Mouse (Mus musculus): Measurements from ENCODE around the gene S1pr4.

The S1pr4 gene

DNA sequence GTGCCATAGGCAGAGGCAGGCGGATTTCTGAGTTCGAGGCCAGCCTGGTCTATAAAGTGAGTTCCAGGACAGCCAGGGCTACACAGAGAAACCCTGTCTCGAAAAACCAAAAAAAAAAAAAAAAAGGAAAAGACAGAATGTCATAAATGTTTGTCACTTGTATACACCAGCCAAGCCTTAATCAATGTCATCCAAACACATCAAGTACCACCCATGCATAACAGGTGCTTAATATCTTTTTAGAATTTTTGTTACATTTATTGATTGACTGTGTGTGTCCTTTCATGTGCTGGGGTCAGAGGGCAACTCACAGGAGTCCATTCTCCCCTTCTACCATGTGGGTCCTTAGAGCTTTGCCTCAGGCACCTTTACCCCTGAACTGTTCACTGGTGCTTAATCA, at the start of gene S1pr4:
Gene S1pr4, minus strand, starts transcription at position 101 of the 400 bp plus-strand sequence.
- no peak for DNase-seq

DNA sequence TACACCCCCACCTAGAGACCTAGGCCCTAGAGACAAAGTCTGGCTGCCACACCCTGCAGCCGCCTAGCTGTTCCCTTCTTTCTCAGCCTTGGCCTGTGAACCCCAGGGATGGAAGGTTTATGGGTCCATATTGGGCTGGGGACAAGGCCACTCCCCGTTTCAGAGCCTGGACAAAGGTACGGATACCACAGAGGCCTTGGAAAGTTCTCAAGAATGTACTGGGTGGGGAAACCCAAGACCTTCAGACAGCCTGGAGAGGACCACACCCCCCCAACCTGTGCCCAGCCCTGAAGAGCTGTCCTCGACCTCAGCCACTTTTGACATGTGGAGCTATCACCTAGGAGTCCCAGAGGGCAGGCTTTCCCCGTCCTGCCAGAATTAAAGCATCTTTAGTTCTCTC, 49.0 kb upstream of the S1pr4 start:
- DNase-seq = peak; percentile 51

DNA sequence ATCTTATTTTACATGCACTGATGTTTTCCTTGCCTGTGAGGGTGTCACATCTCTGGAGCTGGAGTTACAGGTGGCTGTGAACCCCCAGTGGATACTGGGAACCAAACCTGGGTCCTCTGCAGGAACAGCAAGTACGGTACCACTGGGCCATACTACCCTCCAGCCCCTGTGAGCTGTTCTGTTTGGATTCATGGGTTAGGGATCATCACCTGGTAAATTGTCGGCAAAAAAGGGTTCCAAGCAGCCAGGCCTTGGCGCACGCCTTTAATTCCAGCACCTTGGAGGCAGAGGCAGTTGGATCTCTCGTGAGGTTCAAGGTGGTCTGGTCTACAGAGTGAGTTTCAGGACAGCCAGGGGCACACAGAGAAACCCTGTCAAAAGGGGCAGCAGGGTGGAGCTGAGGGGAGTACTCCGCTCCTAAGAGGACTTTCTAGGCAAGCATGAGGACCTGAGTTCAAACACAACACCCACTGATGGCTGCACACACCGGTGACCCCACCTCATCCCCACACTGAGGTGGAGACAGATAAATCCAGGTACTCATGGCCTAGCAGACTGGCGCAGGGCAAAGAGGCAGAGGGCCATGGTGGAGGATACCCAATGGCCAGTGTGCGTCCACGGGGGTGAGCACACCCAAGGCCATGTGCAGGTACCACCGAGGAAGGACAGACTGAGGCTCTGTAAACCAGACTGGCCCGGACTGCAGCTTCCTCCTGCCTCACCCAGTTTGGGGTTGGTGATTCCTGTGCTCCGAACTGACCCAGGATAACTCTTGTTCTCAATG, 47.0 kb upstream of the S1pr4 start:
- DNase-seq = no peak

DNA sequence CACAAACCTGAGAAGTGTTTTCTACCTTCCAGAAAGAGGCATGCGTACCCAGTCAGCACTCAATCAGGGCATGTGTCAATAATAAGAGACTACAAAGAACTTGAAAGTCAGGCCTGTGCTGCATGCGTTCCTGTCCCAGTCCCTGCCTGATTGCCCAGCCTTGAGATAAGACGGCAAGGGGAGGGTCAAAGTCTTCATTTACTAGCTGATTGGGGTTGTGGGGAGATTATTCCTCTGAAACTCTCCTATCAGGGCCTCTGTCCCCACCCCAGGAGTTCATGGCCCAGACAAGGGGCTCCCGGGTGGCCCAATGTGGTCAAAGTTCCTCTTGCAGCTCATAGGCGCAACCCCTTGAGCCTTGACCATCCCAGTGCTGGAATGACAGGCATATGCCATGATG, 46.4 kb upstream of the S1pr4 start:
- DNase-seq = no peak

DNA sequence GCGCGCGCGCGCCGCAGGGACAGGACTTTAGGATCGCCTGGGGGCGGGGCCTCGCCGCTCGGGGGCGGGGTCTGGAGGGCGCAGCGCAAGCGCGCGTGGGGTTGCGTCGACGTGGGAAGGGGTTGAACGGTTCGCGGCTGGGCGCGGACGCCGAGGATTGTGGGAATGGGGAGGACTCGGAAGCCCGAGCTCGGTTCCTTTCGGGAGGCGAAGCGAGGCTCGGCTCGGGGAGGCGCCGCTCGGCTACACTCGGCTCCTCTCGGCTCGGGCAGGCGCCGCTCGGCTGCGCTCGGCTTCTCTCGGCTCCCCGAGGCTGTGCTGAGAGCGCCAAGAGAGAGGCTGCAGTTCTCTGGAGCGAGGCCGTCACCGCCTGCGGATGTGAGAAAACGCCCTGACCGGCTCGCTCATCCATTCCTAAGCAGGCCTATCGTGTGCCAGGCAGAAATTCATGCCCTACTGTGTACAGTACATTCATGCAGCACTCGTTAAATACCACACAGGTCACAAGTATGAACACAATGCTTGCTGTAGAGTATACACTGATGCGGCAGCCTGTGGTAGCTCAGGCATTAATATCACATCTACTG, 45.3 kb upstream of the S1pr4 start, which contains the start of gene Gna11:
Gene Gna11, minus strand, starts transcription at position 30 of the 587 bp plus-strand sequence.
- peak; percentile 99 for DNase-seq

DNA sequence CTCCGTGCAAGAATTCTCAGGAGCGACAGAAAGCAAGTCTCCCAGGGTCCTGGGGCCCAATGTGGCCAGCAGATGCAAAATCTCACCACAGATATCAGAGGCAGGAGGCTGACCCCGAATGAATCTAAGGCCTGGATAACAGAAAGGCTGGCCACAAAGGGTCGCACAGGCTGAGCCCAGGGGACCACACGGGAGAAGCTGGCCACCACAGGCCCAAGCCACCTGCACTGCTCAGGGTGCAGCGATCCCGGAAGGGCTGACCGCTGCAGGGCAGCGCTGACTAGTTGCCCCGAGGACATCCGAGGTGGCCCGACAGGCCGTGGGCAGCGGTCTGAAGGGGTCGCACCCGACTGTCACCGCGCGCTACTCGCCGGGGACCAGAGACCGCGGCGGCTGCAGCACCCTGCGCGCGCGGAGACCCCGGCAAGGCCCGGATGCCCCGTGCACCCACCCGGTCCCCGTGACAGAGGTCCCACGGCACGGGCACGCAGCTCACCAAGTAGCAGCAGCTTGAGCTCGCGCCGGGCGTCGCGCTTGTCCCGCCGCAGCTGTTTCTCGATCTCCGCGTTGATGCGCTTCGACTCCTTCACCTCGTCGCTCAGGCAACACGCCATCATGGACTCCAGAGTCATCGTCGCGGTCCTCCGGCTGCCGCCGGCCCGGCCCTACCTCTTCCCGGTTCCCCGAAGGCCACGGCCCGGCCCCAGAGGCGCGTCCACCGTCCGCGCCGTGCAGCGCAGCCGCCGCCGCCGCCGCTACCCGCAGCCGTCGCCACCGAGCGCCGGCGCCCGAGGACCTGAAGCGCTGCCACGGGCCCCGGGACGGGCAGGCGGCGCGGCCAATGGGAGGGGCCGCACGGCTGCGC, 44.6 kb upstream of the S1pr4 start:
- DNase-seq = no peak

DNA sequence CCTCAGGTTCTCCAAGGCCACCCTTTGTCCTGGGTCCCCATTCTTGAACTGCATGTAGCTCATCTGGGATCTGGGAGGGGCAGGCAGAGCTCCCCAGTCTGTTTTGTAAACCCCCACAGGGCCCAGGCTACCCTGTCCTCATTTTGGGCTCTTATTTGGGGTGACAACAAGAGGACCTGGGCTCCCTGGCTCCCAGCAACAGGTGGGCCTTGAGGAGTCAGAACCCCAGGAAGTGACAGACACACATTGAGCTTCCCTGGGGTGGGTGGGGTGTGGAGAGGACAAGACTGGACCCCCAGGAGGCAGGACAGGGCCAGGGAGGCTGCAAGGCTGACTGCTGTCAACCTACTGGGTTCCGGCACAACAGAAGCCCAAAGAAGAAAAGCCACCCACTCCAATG, 43.7 kb upstream of the S1pr4 start:
- no peak for DNase-seq

DNA sequence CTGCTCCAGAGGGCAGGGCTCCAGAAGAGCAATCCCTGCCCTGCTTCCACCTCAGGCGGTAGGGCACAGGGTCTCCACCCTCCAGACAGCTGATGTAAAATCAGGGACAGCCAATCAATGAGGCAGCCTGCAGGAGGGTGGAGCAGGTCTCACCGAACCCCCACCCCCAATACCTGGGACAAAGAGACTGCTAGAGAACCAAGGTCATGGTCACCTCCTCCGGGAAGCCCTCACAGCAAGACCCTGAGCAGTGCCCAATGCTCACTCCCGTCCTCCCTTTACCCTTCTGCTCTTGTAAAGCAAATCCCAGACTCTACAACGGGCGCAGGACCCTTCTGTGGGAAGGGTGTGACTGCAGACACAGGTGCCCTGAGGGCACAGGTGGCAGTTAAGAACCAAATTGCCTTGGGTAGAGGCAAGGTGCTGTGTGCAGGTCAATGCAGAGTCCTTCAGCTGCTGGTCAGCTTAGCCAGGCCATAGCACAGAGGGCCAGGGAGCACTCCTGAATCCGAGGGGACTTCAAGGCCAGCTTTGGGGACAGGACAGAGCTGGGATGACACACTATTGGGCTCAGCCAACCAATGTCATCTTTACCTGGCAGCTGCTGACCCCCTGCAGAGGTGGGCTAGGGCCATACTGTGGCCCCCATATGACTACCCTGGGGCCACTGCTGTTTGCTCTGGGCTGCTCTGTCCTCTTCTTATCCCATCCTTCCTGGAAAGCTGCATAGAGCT, 43.0 kb upstream of the S1pr4 start:
- DNase-seq = no peak

DNA sequence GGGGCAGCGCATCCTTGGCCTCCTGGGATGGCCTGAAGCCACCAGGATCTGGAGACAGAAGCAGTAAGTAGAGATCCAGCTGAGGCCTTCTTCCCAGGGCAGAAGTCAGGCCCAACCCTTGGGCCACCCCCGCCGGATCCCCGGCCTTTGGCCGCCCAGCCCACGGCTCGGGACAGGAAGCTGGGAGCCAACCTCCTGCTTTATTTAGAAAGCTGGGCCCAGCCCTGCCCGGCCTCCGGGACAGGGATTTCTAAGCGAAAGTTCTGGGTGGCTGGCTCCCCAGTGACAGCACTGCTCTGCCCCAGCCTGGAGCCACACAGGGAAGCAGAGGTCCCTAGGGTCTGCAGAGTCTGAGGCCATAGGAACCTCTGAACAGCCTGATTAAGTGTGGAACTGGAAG, 41.9 kb upstream of the S1pr4 start:
- DNase-seq = peak; percentile 73

DNA sequence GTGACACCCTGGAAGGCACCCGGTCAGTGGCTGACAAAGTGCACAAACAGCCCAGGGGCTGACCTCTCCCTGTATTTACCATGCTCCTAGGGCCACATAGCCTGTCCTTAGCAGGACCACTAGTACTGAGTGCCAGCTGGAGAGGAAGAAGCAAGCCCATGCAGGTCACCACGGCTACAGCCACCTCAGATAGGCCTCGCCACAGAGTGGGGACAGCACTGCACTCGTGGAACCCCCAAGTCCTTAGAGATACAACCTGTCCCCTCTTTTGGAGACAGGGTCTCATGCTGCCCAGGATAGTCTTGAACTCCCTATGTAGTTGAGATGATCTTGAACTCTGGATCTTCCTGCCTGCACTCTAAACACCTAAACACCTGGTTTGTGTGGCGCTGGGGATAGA, 41.4 kb upstream of the S1pr4 start:
- no peak for DNase-seq

DNA sequence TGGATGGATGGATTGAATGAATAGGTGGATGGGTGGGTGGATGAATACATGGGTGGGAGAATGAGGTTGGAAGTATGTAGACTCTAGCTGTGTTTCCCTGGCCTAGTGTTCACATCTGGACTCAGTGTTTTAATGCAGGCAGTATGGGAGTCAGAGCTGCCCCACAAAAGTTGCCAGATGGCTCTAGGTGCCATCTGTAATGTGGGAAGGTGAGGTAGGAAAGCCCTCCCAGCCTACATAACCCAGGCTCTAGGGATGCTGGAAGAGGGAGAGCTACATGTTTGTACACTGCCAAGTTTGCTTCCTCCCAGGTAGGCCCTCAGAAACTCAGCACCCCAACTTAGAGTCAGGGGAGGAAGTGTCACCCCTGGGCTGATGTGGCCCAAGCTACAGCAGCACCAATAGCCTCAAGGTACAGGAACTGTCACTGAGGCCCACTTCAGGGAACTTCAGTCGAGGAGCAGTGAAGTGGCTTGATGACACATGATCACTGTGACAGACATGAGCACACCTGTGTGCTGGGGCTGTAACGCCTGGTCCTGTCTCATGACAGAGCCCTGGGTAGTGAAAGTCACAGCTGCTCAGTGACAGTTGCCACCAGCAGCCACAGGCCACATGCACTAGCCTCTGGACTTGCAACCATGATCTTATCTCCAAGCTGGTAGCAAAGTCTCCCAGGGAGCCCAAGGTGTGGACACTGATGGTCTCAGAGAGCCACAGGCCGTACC, 38.6 kb upstream of the S1pr4 start:
- DNase-seq = no peak

DNA sequence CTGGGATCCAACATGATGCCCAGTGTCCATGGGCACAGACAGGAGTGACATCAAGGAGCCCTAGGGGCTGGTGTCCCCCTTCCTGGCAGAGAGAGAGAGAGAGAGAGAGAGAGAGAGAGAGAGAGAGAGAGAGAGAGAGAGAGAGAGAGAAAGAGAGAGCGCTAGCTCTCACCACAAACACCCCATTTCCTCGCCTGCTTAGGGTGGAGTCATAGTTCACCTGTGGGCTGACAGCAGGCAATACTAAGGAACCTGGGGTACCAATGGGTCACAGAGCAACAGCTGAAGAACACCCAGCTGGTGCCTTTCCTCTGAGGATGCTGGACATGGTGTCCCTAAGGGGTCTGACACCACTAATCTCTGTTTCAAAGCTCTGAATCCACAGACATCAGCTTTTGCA, 37.5 kb upstream of the S1pr4 start:
- no peak for DNase-seq

DNA sequence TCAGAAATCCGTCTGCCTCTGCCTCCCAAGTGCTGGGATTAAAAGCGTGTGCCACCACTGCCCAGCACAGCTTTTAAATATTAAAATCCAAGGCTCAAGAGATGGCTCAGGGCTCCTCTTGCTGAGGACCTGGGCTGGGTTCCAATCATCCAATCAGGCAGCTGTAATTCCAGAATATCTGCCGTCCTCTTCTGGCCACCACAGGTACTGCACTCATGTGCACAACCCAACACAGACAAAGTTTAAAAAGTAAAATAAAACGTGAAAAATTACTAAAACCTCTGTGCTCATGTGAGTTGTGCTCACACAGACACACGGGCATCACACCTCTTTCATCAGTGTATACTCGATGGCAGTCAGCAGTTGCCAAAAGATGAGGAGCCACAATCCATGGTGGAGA, 36.8 kb upstream of the S1pr4 start:
- no peak for DNase-seq

DNA sequence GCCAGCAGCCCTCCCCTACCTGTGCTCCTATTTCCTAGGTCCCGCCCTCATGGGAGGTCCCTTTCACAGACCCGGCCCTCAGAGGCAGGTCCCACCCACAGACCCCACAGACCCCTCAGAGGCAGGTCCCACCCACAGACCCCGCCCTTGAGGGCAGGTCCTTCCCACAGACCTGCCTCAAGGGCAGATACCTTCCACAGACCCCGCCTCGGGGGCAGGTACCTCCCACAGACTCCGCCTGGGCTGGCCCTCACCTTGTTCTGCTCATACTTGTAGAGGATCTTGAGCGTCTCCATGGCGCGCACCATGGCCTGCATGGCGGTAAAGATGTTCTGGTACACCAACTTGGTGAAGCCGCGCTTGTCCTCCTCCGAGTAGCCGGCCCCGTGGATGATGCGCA, 34.9 kb upstream of the S1pr4 start:
- no peak for DNase-seq

DNA sequence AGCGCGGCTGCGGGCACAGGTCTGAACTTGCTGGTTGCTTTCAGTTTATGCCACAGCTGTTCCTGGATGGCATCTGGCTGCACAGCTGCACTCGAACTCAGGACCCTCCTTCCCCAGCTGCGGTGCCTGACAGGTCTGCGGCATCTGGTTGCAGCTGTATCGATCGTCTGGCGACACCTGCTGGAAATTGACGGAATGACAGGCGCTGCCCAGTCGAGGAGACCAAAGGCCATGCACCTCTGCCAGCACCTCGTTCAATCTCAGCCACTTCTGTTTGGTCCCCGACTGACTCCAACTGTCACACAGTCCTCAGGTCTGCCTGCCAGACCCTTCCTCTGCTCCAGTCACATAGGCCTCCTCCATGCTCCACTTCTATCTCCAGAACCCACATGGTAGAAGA, 26.8 kb upstream of the S1pr4 start:
- DNase-seq = peak; percentile 93

DNA sequence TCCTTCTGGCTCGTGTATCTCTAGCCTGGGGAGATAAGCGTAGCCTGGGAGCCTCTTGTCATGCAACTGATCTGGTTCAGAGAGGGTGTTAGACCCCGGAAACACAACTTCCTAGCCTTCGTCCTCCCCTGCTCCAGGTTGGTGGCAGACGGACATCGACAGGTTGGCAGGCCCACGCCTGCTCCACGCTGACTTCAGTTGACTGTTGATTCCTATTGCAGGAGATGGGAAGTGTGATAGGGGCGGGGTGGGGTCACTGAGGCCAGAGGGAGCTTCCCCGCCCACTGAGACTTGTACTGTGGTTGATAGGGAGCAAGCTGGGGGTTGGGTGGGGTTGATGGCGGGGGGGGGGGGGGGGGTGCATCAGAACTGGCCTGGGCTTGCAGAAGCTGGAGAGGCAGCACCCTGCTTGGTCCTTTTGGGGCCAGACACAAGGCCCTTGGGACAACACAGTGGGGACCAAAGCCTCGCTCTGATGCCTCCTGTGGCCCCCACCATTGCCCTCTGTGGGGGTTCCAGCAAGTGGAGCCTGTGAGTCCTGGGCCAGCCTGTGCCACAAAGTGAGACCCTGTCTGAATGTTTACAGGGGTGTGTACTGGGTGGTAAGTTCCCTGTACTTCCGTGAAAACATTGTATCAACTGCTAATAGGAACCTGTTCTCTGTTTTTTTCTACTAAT, 25.2 kb upstream of the S1pr4 start:
- peak; percentile 77 for DNase-seq

DNA sequence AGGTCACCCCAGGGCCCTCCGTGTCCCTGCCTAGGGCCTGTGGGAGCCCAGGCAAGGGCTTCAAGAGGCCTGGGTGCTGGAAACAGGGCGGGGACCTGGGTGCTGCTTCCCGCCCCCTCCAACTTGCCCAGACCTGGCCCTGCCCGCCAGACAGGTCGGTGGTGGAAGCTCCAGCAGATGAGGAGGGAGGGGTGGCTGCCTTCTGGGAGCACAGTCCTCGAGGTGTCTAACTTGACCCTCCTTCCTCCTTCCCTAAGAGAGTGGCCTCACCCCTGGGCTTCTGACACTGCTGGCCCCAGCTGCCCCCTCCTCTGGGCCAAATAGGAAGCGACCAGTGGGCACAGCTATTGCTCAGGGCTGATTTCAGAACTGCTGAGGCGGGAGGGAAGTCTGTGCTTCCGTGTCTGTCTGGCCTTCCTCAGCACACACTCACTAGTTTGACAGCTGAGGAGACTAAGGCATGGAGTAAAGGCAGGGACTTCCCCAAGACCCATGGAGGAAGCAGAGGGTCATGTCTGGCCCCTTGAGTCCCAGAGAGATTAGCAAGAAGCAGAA, 24.2 kb upstream of the S1pr4 start, which contains the start of gene Gna15:
Gene Gna15, minus strand, starts transcription at position 175 of the 555 bp plus-strand sequence.
- peak; percentile 69 for DNase-seq

DNA sequence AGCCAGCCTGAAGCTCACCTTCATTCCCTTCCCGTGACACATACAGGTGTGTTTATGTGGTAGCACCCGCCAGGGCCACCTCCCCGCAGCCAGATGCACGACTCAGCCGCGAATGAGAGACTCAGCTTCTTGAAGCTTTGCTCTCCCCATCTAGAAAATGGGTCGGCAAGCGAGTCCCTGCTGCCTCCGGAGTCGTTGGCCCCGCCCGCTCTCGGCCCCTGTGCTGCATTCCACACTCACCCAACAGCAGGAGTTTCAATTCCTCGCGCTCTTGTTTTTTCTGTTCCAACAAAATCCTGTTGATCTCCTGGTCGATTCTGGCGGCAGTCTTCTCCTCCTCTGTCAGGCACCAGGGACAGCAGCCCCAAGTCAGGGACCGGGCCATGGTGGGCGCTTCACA, 23.6 kb upstream of the S1pr4 start:
- DNase-seq = peak; percentile 41

DNA sequence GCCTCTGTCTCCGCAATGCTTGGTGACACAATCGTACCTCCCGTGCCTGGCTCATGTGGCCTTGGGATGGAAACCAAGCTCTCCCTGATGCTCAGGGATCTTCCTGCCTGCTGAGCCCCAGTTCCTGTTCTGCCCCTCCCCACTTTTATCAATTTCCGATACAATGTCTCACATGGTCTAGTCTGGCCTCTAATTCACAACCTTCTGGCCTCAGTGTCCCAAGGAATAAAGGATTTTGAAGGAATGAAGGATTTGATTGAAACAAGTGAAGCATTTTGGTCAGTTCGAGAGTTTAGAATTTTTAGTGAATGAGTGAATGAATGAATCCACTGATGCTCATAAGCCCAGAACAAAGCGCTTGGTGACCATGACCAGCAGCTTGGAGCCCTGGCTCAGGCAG, 23.2 kb upstream of the S1pr4 start:
- DNase-seq = no peak

DNA sequence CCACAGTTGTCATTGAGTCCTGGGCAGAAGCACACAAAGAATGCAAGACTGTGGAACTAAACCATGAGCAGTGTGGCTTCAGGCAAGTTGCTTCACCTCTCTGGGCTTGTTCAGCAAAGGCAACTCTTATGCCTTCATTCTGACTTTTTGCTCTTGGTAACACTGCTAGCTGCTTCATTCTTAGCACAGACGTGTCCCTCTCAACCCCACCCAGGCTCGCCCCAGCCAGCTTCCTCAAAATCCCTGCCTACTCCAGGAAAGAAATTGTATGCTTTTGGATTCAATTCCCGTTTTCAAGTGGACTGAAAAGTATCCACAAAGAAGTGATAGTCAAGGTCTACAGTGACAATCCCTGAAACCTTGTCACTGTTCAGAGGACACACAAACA, 20.0 kb upstream of the S1pr4 start:
- DNase-seq = no peak

Data from lung, postnatal 36 days (tissue).